Mouse (Mus musculus): ENCODE measurements around the gene Slfn8.

GRCm38 (mm10) chr11:82989357-82989756 is 31.3 kb downstream of the Slfn8 start:
- TF ChIP-seq CTCF (conservative IDR thresholded peaks at IDR 0.05; ENCODE audit: low read length) (no peak), NANOG (IDR thresholded peaks at IDR 0.05; ENCODE audit: borderline replicate concordance, low read length) (no peak), POU5F1 (IDR thresholded peaks at IDR 0.05; ENCODE audit: borderline replicate concordance, low read length) (no peak)

Measured in E14TG2a.4 (cell line).